Mouse (Mus musculus): ENCODE data around the gene Rhox3g. TPM values are rescaled to one million over a fixed set of nuclear protein-coding genes. Genes with fewer than 3 reads are reported as not detected.

Gene Rhox3g
- polyA plus RNA-seq (2012; rRNA removed) = not detected in 2 replicates

DNA sequence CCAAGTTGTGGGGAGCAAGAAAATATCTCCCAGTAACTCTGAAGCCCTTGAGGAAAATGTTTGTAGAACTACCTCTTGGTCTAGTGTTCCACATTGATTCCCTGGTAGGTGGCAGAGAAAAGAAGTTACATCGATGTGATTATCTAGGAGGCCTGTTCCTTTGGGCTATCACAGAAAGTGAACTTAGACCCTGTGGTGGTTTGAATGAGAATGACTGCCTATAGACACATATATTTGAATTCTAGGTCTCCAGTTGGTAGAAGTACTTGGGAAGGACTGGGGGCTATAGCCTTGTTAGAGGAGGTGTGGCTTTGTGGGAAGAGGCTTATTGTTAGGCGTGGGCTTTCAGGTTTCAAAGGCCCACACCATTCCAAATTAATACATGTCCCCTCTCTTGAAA, at the start of gene Rhox3g:
Gene Rhox3g (minus strand): TSS at position 101 of the 400 bp plus-strand sequence.

DNA sequence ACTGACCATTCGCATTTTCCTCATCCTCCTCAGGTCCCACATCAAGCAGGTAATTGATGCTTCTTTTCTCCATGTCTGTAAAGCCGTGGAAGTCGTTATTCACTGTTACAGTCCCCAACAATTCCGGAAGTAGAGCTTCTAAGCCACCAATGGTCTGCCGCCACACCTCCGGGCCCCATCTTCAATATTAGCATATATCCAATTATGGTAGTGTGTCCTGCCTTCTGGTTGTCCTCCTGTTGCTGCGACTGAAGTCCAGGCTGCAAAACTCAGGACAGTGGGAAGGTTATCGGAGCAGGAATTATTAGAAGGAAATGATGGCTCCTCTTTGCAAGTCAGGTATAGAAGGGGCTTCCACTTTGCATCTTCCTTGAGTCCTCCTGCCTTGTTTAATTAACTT, 44.8 kb upstream of the Rhox3g start, which contains the start of gene Rhox2h:
Gene Rhox2h (minus strand): TSS at position 101 of the 400 bp plus-strand sequence.

DNA sequence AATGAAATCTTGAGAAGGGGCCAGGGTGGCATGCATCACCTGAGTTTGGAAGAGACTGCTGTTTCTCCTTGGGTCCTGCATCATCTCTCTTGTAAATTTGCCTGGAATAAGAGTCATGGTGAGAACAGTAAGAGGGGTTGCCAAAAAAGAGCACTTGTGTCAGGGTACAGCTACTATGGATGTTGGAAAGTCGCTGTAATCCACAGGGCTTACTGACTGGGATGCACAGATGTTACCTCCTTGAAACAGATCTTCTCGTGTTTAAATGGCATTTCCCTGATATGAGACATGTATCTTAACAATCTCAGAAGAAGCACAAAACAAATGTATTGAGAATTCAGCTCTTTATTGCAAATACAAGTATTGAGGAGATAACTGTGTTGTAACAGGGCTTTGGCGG, 40.3 kb upstream of the Rhox3g start, which contains the start of gene Rhox3h:
Gene Rhox3h (minus strand): TSS at position 101 of the 400 bp plus-strand sequence.

DNA sequence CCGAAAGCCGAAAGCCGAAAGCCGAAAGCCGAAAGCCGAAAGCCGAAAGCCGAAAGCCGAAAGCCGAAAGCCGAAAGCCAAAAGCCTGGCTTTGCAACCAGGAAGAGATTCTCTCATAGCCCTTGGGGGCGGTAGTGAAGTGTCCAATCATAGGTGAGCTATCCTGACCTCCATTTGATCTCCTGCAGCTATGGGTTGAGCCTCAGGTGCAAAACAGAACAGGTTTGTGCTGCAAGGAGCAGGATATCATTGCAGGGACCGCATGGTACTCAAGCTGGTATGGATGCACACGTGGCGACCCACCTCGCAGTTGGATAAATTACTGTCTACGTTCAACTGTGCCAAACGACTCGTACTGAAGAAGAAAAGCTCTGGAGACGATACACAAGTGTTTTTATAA, 22.8 kb upstream of the Rhox3g start, which contains the start of gene Rhox4g:
Gene Rhox4g (minus strand): TSS at position 101 of the 400 bp plus-strand sequence.

DNA sequence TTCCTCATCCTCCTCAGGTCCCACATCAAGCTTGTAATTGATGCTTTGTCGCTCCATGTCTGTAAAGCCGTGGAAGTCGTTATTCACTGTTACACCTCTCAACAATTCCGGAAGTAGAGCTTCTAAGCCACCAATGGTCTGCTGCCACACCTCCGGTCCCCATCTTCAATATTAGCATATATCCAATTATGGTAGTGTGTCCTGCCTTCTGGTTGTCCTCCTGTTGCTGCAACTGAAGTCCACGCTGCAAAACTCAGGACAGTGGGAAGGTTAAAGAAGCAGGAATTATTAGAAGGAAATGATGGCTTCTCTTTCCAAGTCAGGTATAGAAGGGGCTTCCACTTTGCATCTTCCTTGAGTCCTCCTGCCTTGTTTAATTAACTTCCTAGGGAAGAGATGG, 15.0 kb upstream of the Rhox3g start, which contains the start of gene Rhox2g:
Gene Rhox2g (minus strand): TSS at position 101 of the 400 bp plus-strand sequence.

DNA sequence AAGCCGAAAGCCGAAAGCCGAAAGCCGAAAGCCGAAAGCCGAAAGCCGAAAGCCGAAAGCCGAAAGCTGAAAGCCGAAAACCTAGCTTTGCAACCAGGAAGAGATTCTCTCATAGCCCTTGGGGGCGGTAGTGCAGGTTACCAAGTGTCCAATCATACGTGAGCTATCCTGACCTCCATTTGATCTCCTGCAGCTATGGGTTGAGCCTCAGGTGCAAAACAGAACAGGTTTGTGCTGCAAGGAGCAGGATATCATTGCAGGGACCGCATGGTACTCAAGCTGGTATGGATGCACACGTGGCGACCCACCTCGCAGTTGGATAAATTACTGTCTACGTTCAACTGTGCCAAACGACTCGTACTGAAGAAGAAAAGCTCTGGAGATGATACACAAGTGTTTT, 20.8 kb downstream of the Rhox3g start, which contains the start of gene Rhox4f:
Gene Rhox4f (minus strand): TSS at position 101 of the 400 bp plus-strand sequence.

DNA sequence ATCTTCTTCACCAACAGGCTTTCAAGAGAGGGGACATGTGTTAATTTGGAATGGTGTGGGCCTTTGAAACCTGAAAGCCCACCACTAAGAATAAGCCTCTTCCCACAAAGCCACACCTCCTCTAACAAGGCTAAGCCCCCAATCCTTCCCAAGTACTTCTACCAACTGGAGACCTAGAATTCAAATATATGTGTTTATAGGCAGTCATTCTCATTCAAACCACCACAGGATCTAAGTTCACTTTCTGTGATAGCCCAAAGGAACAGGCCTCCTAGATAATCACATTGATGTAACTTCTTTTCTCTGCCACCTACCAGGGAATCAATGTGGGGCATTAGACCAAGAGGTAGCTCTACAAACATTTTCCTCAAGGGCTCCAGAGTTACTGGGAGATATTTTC, 47.7 kb downstream of the Rhox3g start, which contains the start of gene Rhox3f:
Gene Rhox3f (plus strand): TSS at position 301 of the 400 bp plus-strand sequence.

Other genes with a start within 250 kb of the Rhox3g start
- gene Rhox3a2, start 248.6 kb downstream of the Rhox3g start, polyA plus RNA-seq (2012; rRNA removed) = not detected in 2 replicates
- gene Rhox4a2, start 237.8 kb downstream of the Rhox3g start, polyA plus RNA-seq (2012; rRNA removed) = 0.06 and 0.21 TPM in 2 replicates
- not detected in 2 replicates for gene Rhox2b, start 216.5 kb downstream of the Rhox3g start, polyA plus RNA-seq (2012; rRNA removed)
- 0.28 TPM in 1 of 2 replicates, not detected in the other for gene Rhox4b, start 196.1 kb downstream of the Rhox3g start, polyA plus RNA-seq (2012; rRNA removed)
- 0.21 TPM in 1 of 2 replicates, not detected in the other for gene Rhox2c, start 174.9 kb downstream of the Rhox3g start, polyA plus RNA-seq (2012; rRNA removed)
- not detected in 2 replicates for gene Rhox3c, start 170.0 kb downstream of the Rhox3g start, polyA plus RNA-seq (2012; rRNA removed)
- not detected in 2 replicates for gene Rhox4c, start 148.3 kb downstream of the Rhox3g start, polyA plus RNA-seq (2012; rRNA removed)
- not detected in 2 replicates for gene Rhox2d, start 135.2 kb downstream of the Rhox3g start, polyA plus RNA-seq (2012; rRNA removed)
- not detected in 2 replicates for gene Rhox4d, start 114.3 kb downstream of the Rhox3g start, polyA plus RNA-seq (2012; rRNA removed)
- not detected in 2 replicates for gene Rhox2e, start 98.2 kb downstream of the Rhox3g start, polyA plus RNA-seq (2012; rRNA removed)
- gene Rhox3e, start 86.6 kb downstream of the Rhox3g start, polyA plus RNA-seq (2012; rRNA removed) = not detected in 2 replicates
- gene Rhox4e, start 71.2 kb downstream of the Rhox3g start, polyA plus RNA-seq (2012; rRNA removed) = not detected in 2 replicates
- gene Rhox2f, start 57.2 kb downstream of the Rhox3g start, polyA plus RNA-seq (2012; rRNA removed) = not detected in 2 replicates
- gene Rhox3f, start 47.6 kb downstream of the Rhox3g start, polyA plus RNA-seq (2012; rRNA removed) = not detected in 2 replicates
- not detected in 2 replicates for gene Rhox4f, start 20.9 kb downstream of the Rhox3g start, polyA plus RNA-seq (2012; rRNA removed)
- gene Rhox2g, start 14.9 kb upstream of the Rhox3g start, polyA plus RNA-seq (2012; rRNA removed) = not detected in 2 replicates
- not detected in 2 replicates for gene Rhox4g, start 22.7 kb upstream of the Rhox3g start, polyA plus RNA-seq (2012; rRNA removed)
- not detected in 2 replicates for gene Rhox3h, start 40.2 kb upstream of the Rhox3g start, polyA plus RNA-seq (2012; rRNA removed)
- gene Rhox2h, start 44.7 kb upstream of the Rhox3g start, polyA plus RNA-seq (2012; rRNA removed) = not detected in 2 replicates
- 0.34 and 0.35 TPM in 2 replicates for gene Rhox5, start 176.2 kb upstream of the Rhox3g start, polyA plus RNA-seq (2012; rRNA removed)
- gene Rhox6, start 198.3 kb upstream of the Rhox3g start, polyA plus RNA-seq (2012; rRNA removed) = not detected in 2 replicates
- not detected in 2 replicates for gene Rhox7a, start 203.1 kb upstream of the Rhox3g start, polyA plus RNA-seq (2012; rRNA removed)